Mouse (Mus musculus): ENCODE results near the gene Itgb3bp. TPM values are rescaled to one million over a fixed set of nuclear protein-coding genes. Genes with fewer than 3 reads are reported as not detected.

The Itgb3bp gene
- polyA plus RNA-seq, 1 experiment from 2014 or later: 52.7 TPM

Other genes starting within 250 kb of the Itgb3bp start
- 17.5 and 20.3 TPM in 2 replicates for gene Alg6, start 214.1 kb downstream of the Itgb3bp start, polyA plus RNA-seq (2016; fragmentation: Nextera tagmentation; extraction: Ambion mirVana)
- gene Efcab7, start 100.6 kb downstream of the Itgb3bp start, polyA plus RNA-seq (2016; fragmentation: Nextera tagmentation; extraction: Ambion mirVana): 22.9 and 23.7 TPM in 2 replicates
- 62.9 and 77.5 TPM in 2 replicates for gene Pgm1, start 399 bp downstream of the Itgb3bp start, polyA plus RNA-seq (2016; fragmentation: Nextera tagmentation; extraction: Ambion mirVana)
- 11.4 and 12.0 TPM in 2 replicates for gene Ror1, start 166.0 kb upstream of the Itgb3bp start, polyA plus RNA-seq (2016; fragmentation: Nextera tagmentation; extraction: Ambion mirVana)

Data from embryonic facial prominence, embryonic 10.5 days (tissue).